Mouse (Mus musculus): ENCODE measurements around the gene Kprp.

- no peak for TF ChIP-seq CTCF (IDR thresholded peaks at IDR 0.05 in 2 of 3, conservative IDR thresholded peaks at IDR 0.05 in 1 of 3; ENCODE audit: control insufficient read depth in 1 of 3, insufficient read depth in 1 of 3, low read depth in 2 of 3, low read length in 3 of 3, poor library complexity in 1 of 3, severe bottlenecking in 1 of 3)
- TF ChIP-seq POLR2A (IDR thresholded peaks at IDR 0.05; ENCODE audit: control insufficient read depth in 1 of 2, insufficient read depth in 1 of 2, low read depth in 1 of 2, low read length in 2 of 2, poor library complexity in 1 of 2) = no peak
- no peak for TF ChIP-seq EP300 (IDR thresholded peaks at IDR 0.05; ENCODE audit: low read depth in 1 of 2, low read length in 2 of 2)
- TF ChIP-seq E2F4 (IDR thresholded peaks at IDR 0.05; ENCODE audit: borderline replicate concordance, low read depth, low read length) = no peak
- TF ChIP-seq TAL1 (IDR thresholded peaks at IDR 0.05; ENCODE audit: low read length) = no peak
- no peak for TF ChIP-seq TCF12 (IDR thresholded peaks at IDR 0.05; ENCODE audit: low read depth, low read length)
- TF ChIP-seq ZNF384 (IDR thresholded peaks at IDR 0.05; ENCODE audit: low read depth, low read length) = no peak
- TF ChIP-seq RAD21 (IDR thresholded peaks at IDR 0.05; ENCODE audit: low read depth, low read length) = no peak
Observed at GRCm38 (mm10) chr3:92815581-92815980, 11.5 kb downstream of the Kprp start.

Data from MEL (cell line).